In the genomic region with DNA sequence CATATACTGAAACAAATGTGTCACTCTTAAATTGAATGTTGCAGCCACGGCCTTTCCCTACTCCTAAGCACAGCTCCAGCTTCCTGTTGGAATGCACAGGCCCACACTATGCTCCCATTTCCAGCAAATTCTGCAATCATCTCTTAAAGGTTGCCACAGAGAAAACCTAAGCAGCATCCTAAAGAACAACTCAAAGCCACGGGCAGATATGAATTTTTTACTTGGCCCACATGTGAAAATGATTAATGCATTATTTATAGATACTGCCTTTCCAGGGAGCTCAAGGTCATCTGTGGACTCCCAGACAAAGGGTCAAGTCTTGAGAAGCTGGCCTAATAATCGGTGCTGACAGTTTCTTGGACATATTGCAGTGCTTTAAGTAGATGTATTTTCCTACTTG, we compare ENCODE assay signal across 9 mouse cellular contexts.
DNase-seq lines count a peak whose midpoint lies in the region; ATAC-seq and TF ChIP-seq lines count a peak whose summit lies in the region.
"Had no signal": no experiment of that assay in that cellular context is flagged by ENCODE, and none has a peak within 500 bp of the region (broad histone marks: within the 10 kb centered on the region; RNA-seq: fewer than 3 reads in every experiment).

No protein-coding gene starts in this region.

- intact Hi-C loops in left cerebral cortex, adult 2 months (cut with DNase I): loop anchor here (5.0 kb wide), 1 partner anchor 371 kb away; no protein-coding TSS in a partner anchor
- intact Hi-C loops in left cerebral cortex, postnatal 36 days (cut with DNase I): loop anchor here (10.0 kb wide), 1 partner anchor 369 kb away; no protein-coding TSS in a partner anchor

- H3K36me3 ChIP-seq in embryonic facial prominence, embryonic 14.5 days (ENCODE audit: control insufficient read depth, insufficient read depth, low read length): no peaks in the 10 kb centered on the region
- H3K36me3 ChIP-seq in hindbrain, embryonic 15.5 days: no peaks in the 10 kb centered on the region

- WGBS in embryonic facial prominence, embryonic 14.5 days: 29% methylated on average over 3 of the region's 3 CpGs
- WGBS in hindbrain, embryonic 15.5 days: 21% methylated on average over 3 of the region's 3 CpGs

- no peaks in the 10 kb centered on the region for H3K9me3 ChIP-seq in embryonic facial prominence, embryonic 14.5 days (ENCODE audit: control insufficient read depth, low read length)
- H3K9me3 ChIP-seq in hindbrain, embryonic 15.5 days: no peaks in the 10 kb centered on the region

- no peak for TF ChIP-seq CTCF in left cerebral cortex, adult 2 months (IDR thresholded peaks at IDR 0.05)

- no peak for ATAC-seq in embryonic facial prominence, embryonic 14.5 days (ENCODE audit: low read depth)
- ATAC-seq in hindbrain, embryonic 15.5 days (ENCODE audit: low FRiP score, low read depth): no peak
- no peak for ATAC-seq in erythroid progenitor cell, adult 5-6 weeks (replicated peaks; ENCODE audit: low FRiP score, poor library complexity, severe bottlenecking)

- H3K4me3 ChIP-seq in left cerebral cortex, adult 2 months: no peak overlapping the region
- H3K4me3 ChIP-seq in embryonic facial prominence, embryonic 14.5 days (ENCODE audit: low read depth, low read length): no peak overlapping the region
- no peak overlapping the region for H3K4me3 ChIP-seq in hindbrain, embryonic 15.5 days

- H3K4me2 ChIP-seq in embryonic facial prominence, embryonic 14.5 days (ENCODE audit: low read depth, low read length): no peak overlapping the region
- no peak overlapping the region for H3K4me2 ChIP-seq in hindbrain, embryonic 15.5 days

- no peaks in the 10 kb centered on the region for H3K27me3 ChIP-seq in embryonic facial prominence, embryonic 14.5 days (replicated peaks; ENCODE audit: control insufficient read depth, insufficient read depth, low read length)
- no peaks in the 10 kb centered on the region for H3K27me3 ChIP-seq in hindbrain, embryonic 15.5 days

- no peak overlapping the region for H3K9ac ChIP-seq in embryonic facial prominence, embryonic 14.5 days (ENCODE audit: low read depth, low read length)
- no peak overlapping the region for H3K9ac ChIP-seq in hindbrain, embryonic 15.5 days

- no peak for DNase-seq in left cerebral cortex, adult 2 months (ENCODE audit: extremely low spot score in 1 of 2, low spot score in 2 of 2)
- DNase-seq in left cerebral cortex, postnatal 36 days (ENCODE audit: low spot score in 2 of 2): no peak
- peak; percentile 45 for DNase-seq in embryonic facial prominence, embryonic 14.5 days (ENCODE audit: low spot score)
- DNase-seq in retina, postnatal 1 day: peak; percentile 33
- DNase-seq in frontal cortex, adult 2 months (ENCODE audit: extremely low spot score in 1 of 2, low spot score in 1 of 2): no peak
- DNase-seq: cerebellum, adult 11-12 months; lung, postnatal 36 days had no signal

- peak overlapping the region; percentile 28 for H3K27ac ChIP-seq in left cerebral cortex, adult 2 months
- peak overlapping the region; percentile 75 for H3K27ac ChIP-seq in embryonic facial prominence, embryonic 14.5 days (replicated peaks; ENCODE audit: low read depth, low read length)
- H3K27ac ChIP-seq in hindbrain, embryonic 15.5 days (replicated peaks): peak overlapping the region; percentile 77

- peaks cover 10% of the 10 kb centered on the region for H3K4me1 ChIP-seq in embryonic facial prominence, embryonic 14.5 days (ENCODE audit: control insufficient read depth, insufficient read depth, low read length)
- H3K4me1 ChIP-seq in hindbrain, embryonic 15.5 days (replicated peaks): peaks cover 30% of the 10 kb centered on the region

Comparison
In these comparisons a context has a peak if more than half of its experiments do, and no peak if none do; other contexts are left out.
1. DNase-seq: peak in embryonic facial prominence, embryonic 14.5 days (single experiment) and retina, postnatal 1 day (single experiment); none in left cerebral cortex, adult 2 months (0 of 2), left cerebral cortex, postnatal 36 days (0 of 2) and frontal cortex, adult 2 months (0 of 2).
2. Peak in every context shown above with its lines, with median percentiles within 50 percentile points of each other: H3K27ac ChIP-seq.